Mouse (Mus musculus): ENCODE data around the gene Lcn11. TPM values are rescaled to one million over a fixed set of nuclear protein-coding genes. Genes with fewer than 3 reads are reported as not detected.
"Not testable (repeated sequence)": the region's sequence is repeated elsewhere in the genome, so short reads cannot be mapped to it uniquely, and the experiment has no call there.

Gene Lcn11
- not detected in 2 replicates for polyA plus RNA-seq (2015; fragmentation: Nextera tagmentation; extraction: Ambion mirVana)

- no peaks in the 10 kb centered on the region for H3K4me1 ChIP-seq
- no peaks in the 10 kb centered on the region for H3K36me3 ChIP-seq (replicated peaks)
- H3K27me3 ChIP-seq (replicated peaks): no peaks in the 10 kb centered on the region
- H3K9me3 ChIP-seq: no peaks in the 10 kb centered on the region
- H3K4me2 ChIP-seq: no peak within 1 kb of the TSS
- WGBS: 91% methylated on average over 1 of the region's 1 CpGs
- no peak within 1 kb of the TSS for H3K4me3 ChIP-seq
- H3K27ac ChIP-seq: no peak within 1 kb of the TSS
- ATAC-seq (replicated peaks): no peak
- no peak within 1 kb of the TSS for H3K9ac ChIP-seq
Measured at GRCm38 (mm10) chr2:25776717-25777116, at the start of gene Lcn11. Gene Lcn11 (plus strand): TSS chr2:25777017.

GRCm38 (mm10) chr2:25733199-25733930, 43.5 kb upstream of the Lcn11 start:
- Histone ChIP-seq H3K4me3 (no peak overlapping the region), H3K36me3 (replicated peaks) (no peaks in the 10 kb centered on the region), H3K4me2 (no peak overlapping the region), H3K4me1 (no peaks in the 10 kb centered on the region), H3K27ac (no peak overlapping the region), H3K9me3 (no peaks in the 10 kb centered on the region), H3K9ac (no peak overlapping the region), H3K27me3 (replicated peaks) (no peaks in the 10 kb centered on the region)
- WGBS: 63% methylated on average over 2 of the region's 2 CpGs
- no peak for ATAC-seq (replicated peaks)

- not testable (repeated sequence) for H3K27ac ChIP-seq; H3K9ac ChIP-seq; H3K4me1 ChIP-seq; H3K9me3 ChIP-seq; H3K4me2 ChIP-seq; H3K4me3 ChIP-seq; ATAC-seq (replicated peaks); H3K36me3 ChIP-seq (replicated peaks); H3K27me3 ChIP-seq (replicated peaks)
- WGBS: 93% methylated on average over 3 of the region's 3 CpGs
Measured at GRCm38 (mm10) chr2:25736709-25737108, 40.1 kb upstream of the Lcn11 start, which contains the start of gene Obp2b. Gene Obp2b (plus strand): TSS chr2:25737009.

- no peak overlapping the region for H3K9ac ChIP-seq
- H3K4me3 ChIP-seq: no peak overlapping the region
- no peak overlapping the region for H3K4me2 ChIP-seq
- no peaks in the 10 kb centered on the region for H3K4me1 ChIP-seq
- H3K9me3 ChIP-seq: no peaks in the 10 kb centered on the region
- WGBS: 76% methylated on average over 1 of the region's 1 CpGs
- no peaks in the 10 kb centered on the region for H3K27me3 ChIP-seq (replicated peaks)
- H3K36me3 ChIP-seq (replicated peaks): no peaks in the 10 kb centered on the region
- no peak for ATAC-seq (replicated peaks)
- H3K27ac ChIP-seq: no peak overlapping the region
Measured at GRCm38 (mm10) chr2:25741671-25742070, 35.1 kb upstream of the Lcn11 start.

- 88% methylated on average over 1 of the region's 1 CpGs for WGBS
- no peaks in the 10 kb centered on the region for H3K27me3 ChIP-seq (replicated peaks)
- H3K4me2 ChIP-seq: no peak overlapping the region
- ATAC-seq (replicated peaks): no peak
- no peak overlapping the region for H3K27ac ChIP-seq
- H3K4me3 ChIP-seq: no peak overlapping the region
- no peak overlapping the region for H3K9ac ChIP-seq
- H3K4me1 ChIP-seq: no peaks in the 10 kb centered on the region
- no peaks in the 10 kb centered on the region for H3K9me3 ChIP-seq
- no peaks in the 10 kb centered on the region for H3K36me3 ChIP-seq (replicated peaks)
Measured at GRCm38 (mm10) chr2:25754201-25754600, 22.6 kb upstream of the Lcn11 start.

GRCm38 (mm10) chr2:25758064-25758625, 18.7 kb upstream of the Lcn11 start:
- Histone ChIP-seq H3K4me2 (no peak overlapping the region), H3K36me3 (replicated peaks) (no peaks in the 10 kb centered on the region), H3K27me3 (replicated peaks) (no peaks in the 10 kb centered on the region), H3K9ac (no peak overlapping the region), H3K9me3 (no peaks in the 10 kb centered on the region), H3K4me1 (no peaks in the 10 kb centered on the region), H3K27ac (no peak overlapping the region), H3K4me3 (no peak overlapping the region)
- no peak for ATAC-seq (replicated peaks)
- WGBS: 42% methylated on average over 4 of the region's 4 CpGs

GRCm38 (mm10) chr2:25765269-25765668, 11.5 kb upstream of the Lcn11 start, which contains the start of gene Lcn3:
Gene Lcn3 (plus strand): TSS chr2:25765569.
- no peak within 1 kb of the TSS for H3K27ac ChIP-seq
- no peak within 1 kb of the TSS for H3K4me3 ChIP-seq
- WGBS: 44% methylated on average over 2 of the region's 2 CpGs
- H3K27me3 ChIP-seq (replicated peaks): no peaks in the 10 kb centered on the region
- no peak for ATAC-seq (replicated peaks)
- no peak within 1 kb of the TSS for H3K9ac ChIP-seq
- H3K4me2 ChIP-seq: no peak within 1 kb of the TSS
- H3K9me3 ChIP-seq: no peaks in the 10 kb centered on the region
- no peaks in the 10 kb centered on the region for H3K36me3 ChIP-seq (replicated peaks)
- H3K4me1 ChIP-seq: no peaks in the 10 kb centered on the region

GRCm38 (mm10) chr2:25767764-25768163, 9.1 kb upstream of the Lcn11 start:
- no peak for ATAC-seq (replicated peaks)
- Histone ChIP-seq H3K4me1 (no peaks in the 10 kb centered on the region), H3K36me3 (replicated peaks) (no peaks in the 10 kb centered on the region), H3K4me2 (no peak overlapping the region), H3K27ac (no peak overlapping the region), H3K4me3 (no peak overlapping the region), H3K9me3 (no peaks in the 10 kb centered on the region), H3K9ac (no peak overlapping the region), H3K27me3 (replicated peaks) (no peaks in the 10 kb centered on the region)
- 89% methylated on average over 4 of the region's 4 CpGs for whole genome bisulfite sequencing

GRCm38 (mm10) chr2:25773507-25773906, 3.3 kb upstream of the Lcn11 start:
- H3K4me3 ChIP-seq: no peak overlapping the region
- no peaks in the 10 kb centered on the region for H3K27me3 ChIP-seq (replicated peaks)
- ATAC-seq (replicated peaks): no peak
- H3K9ac ChIP-seq: no peak overlapping the region
- H3K4me1 ChIP-seq: no peaks in the 10 kb centered on the region
- H3K27ac ChIP-seq: no peak overlapping the region
- no peaks in the 10 kb centered on the region for H3K9me3 ChIP-seq
- WGBS: 86% methylated on average over 2 of the region's 2 CpGs
- no peak overlapping the region for H3K4me2 ChIP-seq
- no peaks in the 10 kb centered on the region for H3K36me3 ChIP-seq (replicated peaks)

GRCm38 (mm10) chr2:25774640-25775039, 2.2 kb upstream of the Lcn11 start:
- Histone ChIP-seq H3K4me2 (no peak overlapping the region), H3K4me1 (no peaks in the 10 kb centered on the region), H3K9ac (no peak overlapping the region), H3K9me3 (no peaks in the 10 kb centered on the region), H3K4me3 (no peak overlapping the region), H3K27ac (no peak overlapping the region), H3K36me3 (replicated peaks) (no peaks in the 10 kb centered on the region), H3K27me3 (replicated peaks) (no peaks in the 10 kb centered on the region)
- ATAC-seq (replicated peaks): no peak
- 85% methylated on average over 2 of the region's 2 CpGs for WGBS

GRCm38 (mm10) chr2:25775991-25776390, 826 bp upstream of the Lcn11 start:
- 45% methylated on average over 3 of the region's 3 CpGs for WGBS

GRCm38 (mm10) chr2:25779076-25779475, 2.3 kb downstream of the Lcn11 start:
- Histone ChIP-seq H3K4me3 (no peak overlapping the region), H3K27ac (no peak overlapping the region), H3K9me3 (no peaks in the 10 kb centered on the region), H3K4me1 (no peaks in the 10 kb centered on the region), H3K36me3 (replicated peaks) (no peaks in the 10 kb centered on the region), H3K4me2 (no peak overlapping the region), H3K27me3 (replicated peaks) (no peaks in the 10 kb centered on the region), H3K9ac (no peak overlapping the region)
- no peak for ATAC-seq (replicated peaks)
- WGBS: 90% methylated on average over 9 of the region's 9 CpGs

More at GRCm38 (mm10) chr2:25775991-25776390, 826 bp upstream of the Lcn11 start:
- no peaks in the 10 kb centered on the region for H3K9me3 ChIP-seq
- H3K4me3 ChIP-seq: no peak overlapping the region
- H3K36me3 ChIP-seq (replicated peaks): no peaks in the 10 kb centered on the region
- ATAC-seq (replicated peaks): no peak
- H3K4me2 ChIP-seq: no peak overlapping the region
- no peak overlapping the region for H3K27ac ChIP-seq
- no peak overlapping the region for H3K9ac ChIP-seq
- no peaks in the 10 kb centered on the region for H3K27me3 ChIP-seq (replicated peaks)
- no peaks in the 10 kb centered on the region for H3K4me1 ChIP-seq

GRCm38 (mm10) chr2:25780921-25781320, 4.1 kb downstream of the Lcn11 start:
- no peak overlapping the region for H3K27ac ChIP-seq
- no peaks in the 10 kb centered on the region for H3K27me3 ChIP-seq (replicated peaks)
- WGBS: 66% methylated on average over 4 of the region's 4 CpGs
- no peaks in the 10 kb centered on the region for H3K4me1 ChIP-seq
- no peak for ATAC-seq (replicated peaks)
- H3K36me3 ChIP-seq (replicated peaks): no peaks in the 10 kb centered on the region
- H3K9me3 ChIP-seq: no peaks in the 10 kb centered on the region
- H3K4me3 ChIP-seq: no peak overlapping the region
- no peak overlapping the region for H3K9ac ChIP-seq
- no peak overlapping the region for H3K4me2 ChIP-seq

Measured in midbrain, embryonic 15.5 days (tissue).